Mouse (Mus musculus) CH12F3 (cell line): ENCODE results near the gene Adcy9.

Experiments used
- in situ Hi-C: fragments of 300-500 bp; cut with MboI; formaldehyde crosslinking; loops from 2 replicates; pipeline ENCODE4 v1.14.3; 2020; ENCODE audit warnings: low sequenced_read_pairs

Gene Adcy9

DNA sequence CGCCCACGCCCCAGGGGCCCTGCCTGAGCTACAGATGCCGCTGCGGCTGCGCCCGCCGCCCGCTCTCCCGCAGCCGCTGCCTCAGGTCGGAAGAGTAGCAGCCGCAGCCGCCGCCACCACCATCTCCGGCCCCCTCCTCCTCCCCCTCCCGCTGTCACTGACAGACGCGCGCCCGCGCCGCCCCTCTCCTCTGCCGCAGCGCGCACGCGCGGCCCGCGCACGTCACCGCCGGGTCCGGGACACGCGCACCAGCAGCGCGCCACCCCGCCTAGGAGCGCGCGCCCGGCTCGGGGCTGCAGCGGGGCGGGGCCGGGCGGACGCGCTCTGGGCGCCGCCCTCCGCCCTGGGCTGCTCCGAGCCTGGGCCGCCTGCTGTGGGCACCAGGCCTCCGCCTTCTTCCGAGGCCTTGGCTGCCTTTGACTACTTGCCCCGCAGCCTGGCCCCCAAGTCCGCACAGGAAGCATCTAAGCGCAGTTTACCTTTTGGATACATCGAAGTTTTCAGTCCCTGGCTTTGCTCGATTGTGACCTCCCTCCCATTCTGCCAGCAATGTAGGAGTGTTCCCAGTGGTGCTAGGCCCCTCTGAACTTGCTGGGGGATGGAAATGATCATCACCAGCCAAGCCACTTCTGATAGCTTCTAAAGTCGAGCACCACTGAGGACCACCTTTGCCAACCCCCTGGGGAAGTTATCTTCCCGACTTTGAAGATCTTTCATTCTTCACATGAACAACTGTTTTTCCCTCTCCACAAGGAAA is at the start of gene Adcy9:
TSS of gene Adcy9 (minus strand) at position 201 of the 757 bp plus-strand sequence.
- in situ Hi-C loops = no loop called here

GRCm38 (mm10) chr16:4469599-4470352 is 49.5 kb upstream of the Adcy9 start:
- in situ Hi-C loops = no loop called here

GRCm38 (mm10) chr16:4464529-4465089 is 44.3 kb upstream of the Adcy9 start:
- in situ Hi-C loops = no loop called here

- in situ Hi-C loops = no loop called here
These were observed 37.6 kb upstream of the Adcy9 start for GRCm38 (mm10) chr16:4457927-4458326.

DNA sequence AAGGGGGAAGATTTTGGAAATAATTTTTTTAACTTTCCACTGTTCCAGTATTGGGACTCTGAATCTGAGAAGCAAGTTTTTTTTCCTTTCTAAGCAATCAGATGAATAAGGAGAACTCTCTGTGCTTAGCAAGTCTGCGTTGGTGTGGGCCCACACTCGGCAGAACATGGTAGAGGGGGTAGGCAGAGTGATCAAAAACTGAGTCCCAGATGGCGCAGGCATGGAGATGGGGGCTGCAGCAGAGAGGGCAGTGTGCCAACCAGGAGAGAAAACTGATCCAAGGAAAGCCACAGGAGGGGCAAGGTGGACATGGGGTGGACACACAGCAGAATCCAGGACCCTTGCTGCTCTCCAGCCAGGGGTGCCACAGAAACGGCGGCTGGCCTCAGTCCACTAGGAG is 36.1 kb upstream of the Adcy9 start:
- in situ Hi-C loops = no loop called here

- in situ Hi-C loops = no loop called here
These were observed 35.4 kb upstream of the Adcy9 start for GRCm38 (mm10) chr16:4455693-4456092.

DNA sequence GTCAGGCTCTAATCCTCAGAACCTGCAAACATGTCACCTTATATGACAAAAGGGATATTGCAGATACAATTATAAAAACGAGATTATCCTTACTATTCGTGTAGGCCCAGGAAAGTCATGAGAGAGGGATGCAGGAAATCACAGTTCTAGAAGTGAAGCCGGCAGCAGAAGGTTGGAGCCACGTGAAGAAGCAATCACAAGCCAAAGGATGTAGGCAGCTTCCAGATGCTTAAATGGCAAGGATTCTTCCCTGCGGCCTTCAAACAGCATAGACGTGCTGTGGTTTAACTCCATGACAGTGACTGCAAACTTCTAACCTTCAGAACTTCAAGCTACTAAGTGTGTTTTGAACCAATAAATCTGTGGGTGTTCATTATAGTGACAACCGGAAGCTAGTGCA is 34.3 kb upstream of the Adcy9 start:
- in situ Hi-C loops = no loop called here

DNA sequence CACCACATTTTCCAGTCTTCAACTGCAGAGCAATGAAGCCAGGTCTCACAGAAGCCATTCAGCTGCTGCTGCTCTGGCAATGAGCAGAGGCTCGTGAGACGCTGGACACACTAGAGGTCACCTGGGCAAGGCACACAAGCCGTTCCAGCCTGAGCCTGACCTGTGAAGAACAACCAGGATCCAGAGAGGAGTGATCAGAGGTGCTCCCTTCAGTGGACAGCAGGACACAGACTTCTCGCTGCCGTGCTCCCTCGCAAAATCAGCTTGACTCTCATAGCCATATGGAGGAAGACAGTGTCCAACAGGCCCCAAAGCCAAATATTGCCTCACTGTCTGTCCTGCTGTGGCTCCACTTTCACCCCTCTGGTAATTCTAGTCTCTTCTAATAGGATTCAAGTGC is 29.1 kb upstream of the Adcy9 start:
- in situ Hi-C loops = no loop called here

DNA sequence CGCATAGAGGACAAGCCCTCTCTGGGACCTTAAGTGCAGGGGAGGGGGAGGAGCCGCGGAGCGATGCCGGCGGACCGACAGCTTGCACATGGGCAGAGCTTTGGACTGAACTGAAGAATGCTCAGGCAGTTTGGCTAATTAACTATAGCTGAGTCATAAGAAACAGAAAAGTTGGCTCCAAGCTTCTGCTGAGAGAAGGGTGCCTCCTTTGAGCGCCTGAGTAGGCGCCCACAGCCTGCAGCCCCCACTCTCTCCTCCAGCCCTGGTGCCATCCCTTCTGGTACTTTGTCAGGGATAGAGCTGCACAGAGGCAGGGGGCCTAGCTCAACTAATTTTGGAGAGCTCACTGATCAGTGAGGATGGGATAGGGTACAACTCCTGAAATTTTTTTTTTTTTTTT is 27.9 kb upstream of the Adcy9 start:
- in situ Hi-C loops = no loop called here

DNA sequence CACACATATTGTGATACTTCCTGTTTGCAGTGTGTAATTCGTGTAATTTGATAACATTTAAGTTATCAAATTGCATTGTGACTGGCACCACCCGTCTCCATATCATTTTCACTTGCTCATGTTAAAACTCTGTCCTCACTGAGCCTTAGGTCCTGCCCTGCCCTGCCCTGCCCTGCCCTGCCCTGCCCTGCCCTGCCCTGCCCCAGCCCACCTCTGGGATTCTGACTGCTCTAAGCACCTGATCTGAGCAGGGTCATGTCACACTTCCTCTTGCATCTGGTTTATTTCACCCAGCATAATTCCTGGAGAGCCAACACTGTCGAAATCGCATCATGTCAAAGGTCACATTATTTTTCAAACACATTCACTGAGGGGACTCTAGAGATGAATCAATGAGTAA is 26.1 kb upstream of the Adcy9 start:
- in situ Hi-C loops = no loop called here

- in situ Hi-C loops = no loop called here
These were observed 24.1 kb upstream of the Adcy9 start for GRCm38 (mm10) chr16:4444378-4444777.

GRCm38 (mm10) chr16:4439302-4440066 is 19.2 kb upstream of the Adcy9 start:
- in situ Hi-C loops = no loop called here

GRCm38 (mm10) chr16:4436738-4437137 is 16.4 kb upstream of the Adcy9 start:
- in situ Hi-C loops = no loop called here

- in situ Hi-C loops = no loop called here
These were observed 15.1 kb upstream of the Adcy9 start for GRCm38 (mm10) chr16:4435371-4435770.

GRCm38 (mm10) chr16:4431841-4432240 is 11.5 kb upstream of the Adcy9 start:
- in situ Hi-C loops = no loop called here

- in situ Hi-C loops = no loop called here
These were observed 10.7 kb upstream of the Adcy9 start for GRCm38 (mm10) chr16:4431013-4431412.

- in situ Hi-C loops = no loop called here
These were observed 9.9 kb upstream of the Adcy9 start for GRCm38 (mm10) chr16:4430232-4430631.

GRCm38 (mm10) chr16:4425658-4426234 is 5.4 kb upstream of the Adcy9 start:
- in situ Hi-C loops = no loop called here

- in situ Hi-C loops = no loop called here
These were observed 3.3 kb upstream of the Adcy9 start for GRCm38 (mm10) chr16:4423613-4424012.

DNA sequence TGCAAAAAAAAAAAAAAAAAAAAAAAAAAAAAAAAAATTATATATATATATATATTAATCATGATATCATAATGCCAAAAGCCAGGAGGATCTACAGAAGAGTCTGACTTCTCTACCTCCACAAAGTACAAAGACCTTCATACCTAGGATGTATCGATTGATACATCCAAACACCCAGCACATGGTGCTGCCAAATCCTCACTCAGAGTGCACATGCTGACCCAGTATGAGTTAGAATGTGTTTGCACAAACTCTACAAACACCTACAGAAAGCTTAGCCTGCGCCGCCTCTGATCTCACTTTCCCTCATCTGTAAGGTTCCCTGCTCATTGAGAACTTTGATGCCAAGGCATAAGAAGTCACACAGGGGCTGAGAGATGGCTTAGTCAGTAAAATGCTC is 2.7 kb upstream of the Adcy9 start:
- in situ Hi-C loops = no loop called here
